Comparison of ENCODE assay signal across 25 mouse cellular contexts in genomic region chr17:26608877-26609276, GRCm38 (mm10). TPM values are rescaled to one million over a fixed set of nuclear protein-coding genes. Genes with fewer than 3 reads are reported as not detected.
DNase-seq lines count a peak whose midpoint lies in the region; ATAC-seq and TF ChIP-seq lines count a peak whose summit lies in the region.
"Had no signal": no experiment of that assay in that cellular context is flagged by ENCODE, and none has a peak within 500 bp of the region (broad histone marks: within the 10 kb centered on the region; RNA-seq: fewer than 3 reads in every experiment).

No protein-coding gene starts in this region.

- intact Hi-C loops in heart, postnatal 14 days (cut with DNase I), result no loop called here

- peaks cover 40% of the 10 kb centered on the region for H3K36me3 ChIP-seq in heart, embryonic 14.5 days (ENCODE audit: control insufficient read depth, insufficient read depth, low read length)
- H3K36me3 ChIP-seq in testis, adult 2 months (ENCODE audit: control insufficient read depth, insufficient read depth, low read length), result no peaks in the 10 kb centered on the region

- H3K4me1 ChIP-seq in heart, embryonic 14.5 days (ENCODE audit: control insufficient read depth in 2 of 2, insufficient read depth in 2 of 2, low read length in 2 of 2), result peaks cover 24 to 37% of the 10 kb centered on the region in 2 experiments
- H3K4me1 ChIP-seq in testis, adult 2 months (ENCODE audit: control insufficient read depth, insufficient read depth, low read length), result peaks cover 2% of the 10 kb centered on the region; the same call in 1 of the 2 replicates
- H3K4me1 ChIP-seq: forebrain, embryonic 10.5 days; hindbrain, embryonic 10.5 days had no signal

- H3K4me2 ChIP-seq in heart, embryonic 14.5 days (ENCODE audit: low read length), result no peak overlapping the region
- H3K4me2 ChIP-seq: embryonic facial prominence, embryonic 15.5 days; limb, embryonic 15.5 days; lung, embryonic 15.5 days had no signal

- H3K9me3 ChIP-seq in heart, embryonic 14.5 days (ENCODE audit: control insufficient read depth, low read length), result no peaks in the 10 kb centered on the region
- H3K9me3 ChIP-seq: embryonic facial prominence, embryonic 15.5 days; forebrain, embryonic 10.5 days; G1E; hindbrain, embryonic 10.5 days; limb, embryonic 15.5 days; lung, embryonic 15.5 days had no signal

- TF ChIP-seq POLR2A in testis, adult 2 months (IDR thresholded peaks at IDR 0.05; ENCODE audit: control insufficient read depth, low read depth, low read length), result no peak

- no peaks in the 10 kb centered on the region for H3K27me3 ChIP-seq in heart, embryonic 14.5 days (ENCODE audit: control insufficient read depth, insufficient read depth, low read length)
- no peaks in the 10 kb centered on the region for H3K27me3 ChIP-seq in testis, adult 2 months (ENCODE audit: control insufficient read depth, insufficient read depth, low read length)
- H3K27me3 ChIP-seq: embryonic facial prominence, embryonic 15.5 days; limb, embryonic 15.5 days; lung, embryonic 15.5 days had no signal

- peak; percentile 35; the same call in 1 of the 2 replicates for ATAC-seq in frontal cortex, adult (ENCODE audit: low TSS enrichment)
- ATAC-seq in heart, embryonic 14.5 days (ENCODE audit: insufficient number of reproducible peaks, insufficient read depth, low FRiP score, low read depth), result no peak
- ATAC-seq: activated CD4-positive, CD25-positive, alpha-beta regulatory T cell, adult 4 months; CD4-positive, CD25-positive, alpha-beta regulatory T cell, adult 4 months; forebrain, postnatal 0 days; midbrain, embryonic 16.5 days had no signal

- no peak for TF ChIP-seq CTCF in testis, adult 2 months (IDR thresholded peaks at IDR 0.05; ENCODE audit: control insufficient read depth, insufficient read depth, insufficient replicate concordance, low read depth, low read length)

- no peak for DNase-seq in frontal cortex, postnatal 14 days (ENCODE audit: low spot score in 2 of 2)
- no peak for DNase-seq in heart, postnatal 14 days
- no peak for DNase-seq in testis, postnatal 14 days (ENCODE audit: low spot score)
- no peak for DNase-seq in natural killer cell, adult 2 months (ENCODE audit: low spot score in 2 of 2)
- DNase-seq: adrenal gland, postnatal 10 days; cerebellum, adult 11 months; forebrain, postnatal 0 days; kidney, adult 18-20 months; kidney, postnatal 10 days; layer of hippocampus, postnatal 36 days; lung, postnatal 4 days; right cerebral cortex, postnatal 4 days; thymus, postnatal 25 days had no signal

- H3K4me3 ChIP-seq in heart, embryonic 14.5 days (ENCODE audit: control insufficient read depth in 1 of 2, insufficient read depth in 1 of 2, low read depth in 1 of 2, low read length in 2 of 2), result no peak overlapping the region
- peak overlapping the region; percentile 21; the same call in 1 of the 2 replicates for H3K4me3 ChIP-seq in testis, adult 2 months (ENCODE audit: control insufficient read depth, low read depth, low read length)
- H3K4me3 ChIP-seq: embryonic facial prominence, embryonic 15.5 days; forebrain, embryonic 10.5 days; hindbrain, embryonic 10.5 days; limb, embryonic 15.5 days; lung, embryonic 15.5 days had no signal

- 82% methylated on average over 8 of the region's 8 CpGs for WGBS in heart, embryonic 14.5 days

- H3K27ac ChIP-seq in heart, embryonic 14.5 days (replicated peaks in 1 of 2; ENCODE audit: control insufficient read depth in 1 of 2, insufficient read depth in 1 of 2, low read depth in 2 of 2, low read length in 2 of 2), result peak overlapping the region; percentile 21 to 41; a peak in 2 of 4 replicates
- H3K27ac ChIP-seq in testis, adult 2 months (ENCODE audit: control insufficient read depth, insufficient read depth, low read depth, low read length), result no peak overlapping the region
- H3K27ac ChIP-seq: embryonic facial prominence, embryonic 15.5 days; forebrain, embryonic 10.5 days; hindbrain, embryonic 10.5 days; limb, embryonic 15.5 days; lung, embryonic 15.5 days had no signal

- peak overlapping the region; percentile 38; the same call in 1 of the 2 replicates for H3K9ac ChIP-seq in heart, embryonic 14.5 days (ENCODE audit: low read length)
- H3K9ac ChIP-seq: embryonic facial prominence, embryonic 15.5 days; forebrain, postnatal 0 days; limb, embryonic 15.5 days; lung, embryonic 15.5 days had no signal

RNA-seq across cellular contexts. Expression of gene Dusp1, which starts 46.9 kb away (rescaled TPM):
- 30.2 and 36.9 TPM in 2 replicates for polyA plus RNA-seq in heart, embryonic 14.5 days (2014; fragmentation: Nextera tagmentation; extraction: Ambion mirVana)
- total RNA-seq in heart, postnatal 14 days (2021), result 10 to 100 TPM; 91.2 to 99.6 TPM
- polyA plus RNA-seq in testis, adult 2 months (2012; rRNA removed), result 19.7 and 24.5 TPM in 2 replicates

RNA-seq across cellular contexts. Expression of gene Ergic1, which starts 47.6 kb away (rescaled TPM):
- polyA plus RNA-seq in heart, embryonic 14.5 days (2014; fragmentation: Nextera tagmentation; extraction: Ambion mirVana), result 120 and 121 TPM in 2 replicates
- 10 to 100 TPM; 51.1 to 59.5 TPM for total RNA-seq in heart, postnatal 14 days (2021)
- 115 and 122 TPM in 2 replicates for polyA plus RNA-seq in testis, adult 2 months (2012; rRNA removed)

RNA-seq across cellular contexts. Expression of gene Atp6v0e, which starts 54.2 kb away (rescaled TPM):
- 227 and 228 TPM in 2 replicates for polyA plus RNA-seq in heart, embryonic 14.5 days (2014; fragmentation: Nextera tagmentation; extraction: Ambion mirVana)
- total RNA-seq in heart, postnatal 14 days (2021), result 10 to 100 TPM; 68.1 to 71.3 TPM
- polyA plus RNA-seq in testis, adult 2 months (2012; rRNA removed), result 81.1 and 101 TPM in 2 replicates
